Mouse (Mus musculus): ENCODE measurements around the gene Zfp131.

- TF ChIP-seq CTCF (IDR thresholded peaks at IDR 0.05; ENCODE audit: low read depth, low read length), result no peak
- TF ChIP-seq POLR2A (IDR thresholded peaks at IDR 0.05; ENCODE audit: extremely low read depth, insufficient read depth, low read length), result no peak
Measured at GRCm38 (mm10) chr13:119766480-119766879, 24.2 kb downstream of the Zfp131 start.

All from liver, adult 2 months (tissue).